Mouse (Mus musculus) v-Abl transformed pro-B cells (cell line): Measurements from ENCODE around the gene Snrk.
"Not testable (repeated sequence)": the region's sequence is repeated elsewhere in the genome, so short reads cannot be mapped to it uniquely, and the experiment has no call there.

Source experiments
- in situ Hi-C, 2 experiments: fragments of 400-800 bp; cut with MboI; formaldehyde crosslinking; loops; one replicate each; pipeline ENCODE4 v1.15.1; 2025; ENCODE audit not compliant: unreplicated experiment in 2 of 2

The Snrk gene

DNA sequence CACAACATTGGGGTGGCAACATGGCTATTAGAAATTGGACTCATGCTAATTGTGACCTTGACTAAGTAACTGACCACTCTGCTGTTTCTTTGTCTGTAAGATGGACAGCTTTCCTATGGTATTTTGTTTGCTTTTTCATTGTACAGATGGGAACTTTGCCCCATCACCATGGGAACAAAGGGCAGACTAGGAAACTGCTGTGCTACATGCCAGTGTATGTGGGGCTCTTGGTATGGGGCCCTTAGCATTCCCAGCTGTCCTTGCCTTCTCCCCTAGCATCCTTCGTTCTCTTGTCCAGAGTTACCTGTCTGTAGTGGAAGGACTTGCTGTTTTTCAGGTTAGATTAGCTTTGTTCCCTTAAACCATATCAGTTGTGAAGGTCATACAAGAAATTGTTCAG, 20.9 kb downstream of the Snrk start:
- in situ Hi-C loops: no loop called here

DNA sequence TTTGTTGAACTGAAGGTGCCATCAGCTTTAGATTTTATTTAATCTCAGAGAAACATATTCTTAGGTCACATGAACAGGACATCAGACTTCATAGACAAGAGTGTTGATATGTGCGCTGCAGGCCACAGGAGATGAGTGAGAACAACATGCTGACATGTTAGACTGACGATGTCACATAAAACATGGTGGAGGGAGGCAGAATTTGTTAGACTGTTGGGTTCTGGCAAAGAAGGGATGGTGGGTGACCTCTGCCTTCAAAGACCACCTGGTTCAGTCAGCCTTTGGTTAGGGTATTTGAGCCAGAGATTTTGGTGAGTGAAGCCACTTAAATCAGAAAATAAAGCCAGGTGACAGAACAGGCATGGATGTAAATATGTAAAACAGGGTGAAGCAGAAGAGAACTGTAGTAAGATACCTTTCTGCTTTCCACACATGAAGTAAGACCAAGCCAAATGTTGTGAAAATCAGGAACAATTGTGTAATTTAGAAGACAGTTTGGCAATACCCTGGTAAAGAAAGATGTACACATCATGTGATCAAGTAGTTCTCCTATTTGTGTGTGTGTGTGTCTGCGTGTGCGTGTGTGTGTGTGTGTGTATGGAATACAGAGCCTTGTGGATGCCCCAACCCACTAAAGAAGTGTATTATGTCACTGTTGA, 21.4 kb downstream of the Snrk start:
- in situ Hi-C loops: no loop called here

DNA sequence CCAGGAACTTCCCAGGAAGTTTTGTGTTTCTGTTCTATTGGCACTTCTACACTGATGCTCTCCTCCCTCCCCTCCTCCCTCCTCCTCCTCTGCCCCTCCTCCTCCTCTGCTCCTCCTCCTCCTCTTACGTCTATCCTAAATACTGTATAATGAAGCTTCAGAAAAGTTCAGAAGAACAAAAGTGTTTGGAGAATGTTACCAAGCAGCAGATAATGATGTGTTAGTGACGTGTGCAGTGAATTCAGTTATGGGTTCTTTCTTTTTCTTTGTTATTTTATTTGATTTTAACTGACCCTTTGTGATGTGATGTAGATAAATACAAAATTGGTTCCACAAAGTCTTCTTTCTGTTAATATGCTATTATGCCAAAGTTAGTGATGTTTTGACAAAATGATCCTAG, 22.2 kb downstream of the Snrk start:
- in situ Hi-C loops: no loop called here

DNA sequence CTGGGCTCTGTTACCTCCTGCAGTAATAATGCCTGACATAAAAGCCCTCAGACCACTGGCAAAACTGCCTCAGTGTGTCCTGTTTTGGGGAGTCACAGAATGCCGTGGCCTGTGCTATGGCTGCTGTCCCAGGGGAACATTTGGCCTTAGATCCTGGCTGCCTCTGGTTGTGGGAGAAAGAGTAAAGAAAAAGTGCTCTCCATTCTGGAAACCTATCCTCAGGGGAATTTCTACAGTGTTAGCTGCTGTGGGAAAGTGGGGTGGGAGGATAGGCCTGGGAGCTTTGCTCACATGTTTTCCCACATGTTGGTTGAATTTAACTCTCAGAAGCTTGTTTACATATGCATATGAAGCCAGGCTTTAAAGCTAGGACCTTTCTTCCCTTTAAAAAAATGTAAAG, 26.2 kb downstream of the Snrk start:
- in situ Hi-C loops: no loop called here

DNA sequence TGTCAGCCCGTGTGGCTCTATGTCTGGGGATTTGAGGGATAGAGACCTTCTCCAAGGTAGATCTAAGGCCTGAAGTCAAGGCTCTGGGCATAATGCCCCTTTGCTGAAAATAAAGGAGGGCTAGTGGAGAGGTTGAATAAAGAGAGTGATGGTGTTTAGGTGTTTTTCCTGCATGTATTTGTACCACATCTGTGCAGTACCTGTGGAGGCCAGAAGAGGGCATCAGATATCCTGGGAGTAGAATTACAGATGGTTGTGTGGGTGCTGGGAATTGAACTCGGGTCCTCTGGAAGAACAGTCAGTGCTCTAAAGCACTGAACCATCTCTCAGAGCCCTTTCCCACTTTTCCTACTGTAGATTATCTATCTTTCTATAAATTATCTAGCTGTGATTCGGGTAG, 27.7 kb downstream of the Snrk start:
- in situ Hi-C loops: no loop called here

DNA sequence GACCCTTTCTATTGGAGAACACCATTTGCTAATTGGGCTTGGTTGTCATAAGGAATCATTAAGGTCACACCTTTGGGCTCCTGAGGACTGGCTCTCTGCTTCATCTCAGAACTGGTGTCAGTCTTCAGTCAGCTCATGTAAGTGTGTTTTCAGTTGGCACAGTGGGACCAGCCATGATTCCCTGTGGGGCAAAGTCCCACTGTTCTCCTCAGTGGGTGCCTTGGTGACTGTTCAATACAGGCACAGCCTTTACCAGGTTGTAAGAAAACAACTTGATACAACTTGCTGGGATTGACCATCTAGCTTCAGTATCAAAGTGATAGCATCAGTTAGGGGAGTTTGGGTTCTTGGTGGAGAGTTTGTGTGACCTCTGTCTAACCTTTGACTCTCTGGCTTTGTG, 28.6 kb downstream of the Snrk start:
- in situ Hi-C loops: no loop called here

DNA sequence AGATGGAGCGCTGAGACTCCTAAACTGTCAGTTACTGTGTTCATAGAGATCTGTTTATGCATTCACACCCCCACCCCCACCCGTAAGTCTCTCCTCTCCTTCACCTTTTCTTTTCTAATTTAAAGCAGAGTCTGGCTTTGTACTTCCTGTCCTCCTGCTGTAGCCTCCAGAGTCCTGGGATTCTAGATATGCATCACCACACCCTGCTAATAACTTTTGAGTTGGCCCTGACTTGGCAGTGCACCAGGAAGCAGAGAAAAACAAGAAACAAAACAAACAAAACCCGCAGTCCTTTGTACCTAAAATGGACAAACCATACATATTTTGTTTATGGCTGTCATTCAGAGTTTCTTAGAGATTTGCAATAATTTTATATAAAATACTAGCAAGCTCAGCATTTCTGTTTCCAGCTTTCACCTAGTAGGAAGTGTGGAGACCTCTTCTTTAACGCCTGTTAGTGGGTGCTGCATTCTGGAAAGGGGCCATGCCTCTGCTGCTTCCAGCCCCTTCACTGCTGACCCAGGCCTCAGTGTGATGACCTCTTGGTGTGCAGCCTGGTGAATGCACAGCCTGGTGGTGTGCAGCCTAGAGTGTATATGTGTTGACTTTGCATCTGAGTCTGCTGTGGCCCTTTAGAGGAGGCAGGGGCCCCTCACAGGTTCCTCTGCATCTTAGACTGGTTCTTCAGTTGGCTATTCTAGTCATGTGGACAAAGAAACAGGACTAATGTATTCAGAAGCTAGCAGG, 29.2 kb downstream of the Snrk start:
- in situ Hi-C loops: no loop called here

DNA sequence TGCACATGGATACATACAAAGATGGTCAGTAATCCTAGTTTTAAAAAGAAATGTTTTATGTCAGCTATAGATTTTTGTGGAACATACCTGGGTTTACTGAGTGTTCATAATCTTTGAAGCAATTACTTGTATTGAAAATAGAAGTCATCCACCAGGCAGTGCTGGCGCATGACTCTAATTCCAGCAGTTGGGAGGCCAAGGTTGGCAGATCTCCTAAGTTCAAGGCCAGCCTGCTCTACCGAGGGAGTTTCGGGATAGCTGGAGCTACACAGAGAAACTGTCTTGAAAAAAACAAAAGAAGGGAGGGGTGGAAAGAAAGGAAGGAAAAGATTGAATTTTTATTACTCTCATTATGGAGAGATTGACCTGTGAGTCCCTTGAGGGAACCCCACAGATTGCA, 31.3 kb downstream of the Snrk start:
- in situ Hi-C loops: no loop called here

DNA sequence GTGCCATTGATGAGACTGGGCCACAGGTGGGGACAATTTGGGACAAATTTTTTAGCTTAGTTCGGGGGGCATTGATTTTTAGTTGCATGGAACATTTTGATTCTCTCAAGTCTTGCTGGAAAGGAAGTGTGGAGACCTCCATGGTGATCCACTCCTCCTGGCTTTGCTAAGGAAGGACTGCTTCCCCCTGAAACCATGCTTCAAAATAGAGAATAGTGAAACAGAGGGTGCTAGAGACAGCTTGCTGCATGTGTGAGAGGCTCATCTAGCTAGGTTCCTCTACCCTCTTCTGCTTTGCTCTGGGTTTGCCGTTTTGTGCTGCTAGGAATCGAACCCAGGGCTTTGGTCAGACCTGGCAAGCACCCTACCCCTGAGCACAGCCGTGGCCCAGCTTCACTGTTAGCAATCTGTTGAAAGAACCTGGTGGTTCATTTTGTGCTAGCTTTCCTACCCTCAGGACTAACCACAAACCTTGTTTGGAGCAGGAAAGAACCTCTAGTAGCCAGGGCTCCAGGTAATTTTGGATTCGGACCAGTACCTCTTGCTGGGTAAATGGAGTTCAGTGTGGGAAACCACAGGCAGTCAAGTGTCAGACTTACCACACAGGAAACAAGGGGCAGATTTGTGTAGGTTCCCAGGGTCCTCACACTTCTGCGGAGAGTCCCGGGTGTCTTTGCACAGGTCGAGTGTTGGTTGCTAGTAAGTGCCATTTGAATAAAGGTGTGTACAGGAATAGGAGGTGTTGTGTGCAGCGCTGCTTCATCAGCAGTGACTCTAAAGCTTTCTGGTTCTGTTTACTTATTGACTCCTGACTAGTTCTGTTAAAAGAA, 33.1 kb downstream of the Snrk start:
- in situ Hi-C loops: no loop called here

DNA sequence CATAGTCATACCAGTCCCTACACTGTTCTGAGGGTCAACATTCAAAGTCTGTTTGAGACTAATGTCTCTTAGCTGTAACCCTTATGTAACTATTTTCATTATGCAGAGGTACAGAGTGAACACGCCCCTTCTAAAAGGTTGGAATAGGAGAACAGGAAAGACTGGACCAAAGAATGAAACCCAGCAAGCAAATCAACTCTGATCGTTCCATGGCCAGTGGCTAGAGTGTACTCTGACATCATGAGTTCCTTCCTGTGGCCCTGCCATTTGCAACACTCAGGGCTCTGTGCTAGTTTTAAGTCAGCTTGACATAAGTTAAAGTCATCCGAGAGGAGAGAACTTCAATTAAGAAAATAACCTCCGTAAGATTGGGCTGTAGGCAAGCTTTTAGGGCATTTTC, 35.0 kb downstream of the Snrk start:
- in situ Hi-C loops: no loop called here

DNA sequence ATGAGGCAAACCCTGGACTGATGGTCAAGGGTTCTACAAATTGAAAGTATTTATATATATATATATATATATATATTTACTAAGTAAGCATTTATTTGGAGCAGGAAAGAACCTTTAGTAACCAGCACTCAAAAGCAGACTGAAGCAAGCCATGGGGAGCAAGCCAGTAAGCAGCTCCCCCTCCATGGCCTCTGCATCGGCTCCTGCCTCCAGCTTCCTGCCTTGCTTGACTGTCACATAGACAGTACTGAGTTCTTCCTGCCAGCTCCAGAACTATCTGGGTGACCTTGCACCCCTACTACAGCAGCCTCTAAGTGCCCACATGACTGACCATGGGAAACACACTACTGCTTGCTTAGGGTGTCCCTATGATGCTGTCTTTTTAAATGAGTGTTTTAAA, 35.4 kb downstream of the Snrk start:
- in situ Hi-C loops: no loop called here

DNA sequence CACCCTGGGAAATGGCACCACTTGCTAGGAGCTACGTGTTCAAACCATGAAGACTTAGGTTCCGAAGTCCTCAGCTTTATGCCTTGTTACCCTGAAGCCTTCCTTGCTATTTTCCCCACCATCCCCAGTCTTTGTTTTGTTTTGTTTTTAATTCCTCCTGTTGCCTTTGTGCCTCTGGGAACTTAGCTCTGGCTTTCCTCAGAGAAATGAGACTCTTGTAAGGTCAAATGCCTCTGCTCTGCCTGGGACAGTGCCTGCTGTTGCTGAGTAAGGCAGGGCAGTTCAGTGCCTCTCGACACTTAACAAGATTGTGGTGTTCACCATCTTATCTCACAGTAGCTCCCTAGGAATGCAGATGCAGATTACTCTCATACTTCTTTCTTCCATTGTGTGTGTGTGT, 36.4 kb downstream of the Snrk start:
- in situ Hi-C loops: no loop called here

DNA sequence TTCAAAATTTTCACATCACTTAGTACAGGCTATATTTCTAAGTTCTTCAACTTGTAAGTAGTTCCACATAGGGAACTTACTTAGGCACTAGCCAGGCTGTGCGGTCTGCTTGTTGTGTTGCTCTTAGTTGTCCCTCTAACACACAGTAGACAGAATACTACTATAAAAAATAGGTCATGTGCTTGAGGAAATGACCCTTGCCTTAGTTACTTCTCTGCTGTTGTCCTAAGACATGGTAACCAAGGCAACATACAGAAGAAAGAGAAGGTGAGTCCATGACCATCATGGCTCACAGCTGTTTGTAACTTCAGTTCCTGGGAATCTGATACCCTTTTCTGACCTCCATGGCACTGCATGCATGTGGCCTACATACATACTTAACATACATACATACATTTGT, 38.1 kb downstream of the Snrk start:
- in situ Hi-C loops: no loop called here

DNA sequence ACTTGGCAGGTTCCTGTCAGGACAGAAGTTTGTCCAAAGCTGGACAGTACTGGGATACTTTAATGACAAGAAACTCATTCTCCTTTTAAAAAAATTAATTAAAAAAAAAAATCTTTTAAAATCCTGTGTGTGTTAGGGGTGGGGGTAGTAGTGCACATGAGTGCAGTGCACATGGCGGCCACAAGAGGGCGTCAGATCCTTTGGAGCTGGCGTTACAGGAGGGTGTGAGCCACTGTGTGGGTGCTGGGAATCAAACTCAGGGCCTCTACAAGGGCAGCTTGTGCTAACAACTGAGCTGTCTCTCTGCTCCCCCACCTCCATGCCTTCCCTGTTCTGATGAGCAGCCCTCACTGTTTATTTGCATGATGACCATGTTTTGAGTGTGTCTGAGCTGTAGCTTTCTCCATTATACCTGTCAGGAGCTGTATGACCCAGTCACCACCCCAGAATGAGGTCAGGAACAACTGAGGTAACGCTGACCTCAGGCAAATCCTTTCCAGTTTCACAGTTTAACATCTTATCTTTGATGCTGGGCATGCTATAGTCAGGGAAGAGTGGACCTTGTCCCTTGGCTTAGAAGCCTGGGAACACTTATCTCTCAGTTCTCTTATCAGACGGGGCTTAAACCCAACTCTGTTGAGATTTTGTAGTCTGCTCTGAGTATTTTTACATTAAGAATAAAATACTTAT, 39.5 kb downstream of the Snrk start:
- in situ Hi-C loops: no loop called here

DNA sequence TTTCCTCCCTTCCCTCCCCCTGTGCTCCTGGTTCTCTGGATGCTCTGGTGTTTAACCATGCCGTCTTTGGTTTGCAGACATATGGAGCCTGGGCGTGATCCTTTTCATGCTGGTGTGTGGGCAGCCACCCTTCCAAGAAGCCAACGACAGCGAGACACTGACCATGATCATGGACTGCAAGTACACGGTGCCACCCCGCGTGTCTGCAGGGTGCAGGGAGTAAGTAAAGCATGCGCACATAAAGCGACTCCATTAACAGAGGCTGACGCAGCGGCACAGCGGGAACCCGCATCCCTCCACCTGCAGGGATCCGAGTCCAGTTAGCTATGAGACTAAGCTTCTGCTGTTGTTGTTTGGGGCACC, 40.0 kb downstream of the Snrk start:
- in situ Hi-C loops: no loop called here

DNA sequence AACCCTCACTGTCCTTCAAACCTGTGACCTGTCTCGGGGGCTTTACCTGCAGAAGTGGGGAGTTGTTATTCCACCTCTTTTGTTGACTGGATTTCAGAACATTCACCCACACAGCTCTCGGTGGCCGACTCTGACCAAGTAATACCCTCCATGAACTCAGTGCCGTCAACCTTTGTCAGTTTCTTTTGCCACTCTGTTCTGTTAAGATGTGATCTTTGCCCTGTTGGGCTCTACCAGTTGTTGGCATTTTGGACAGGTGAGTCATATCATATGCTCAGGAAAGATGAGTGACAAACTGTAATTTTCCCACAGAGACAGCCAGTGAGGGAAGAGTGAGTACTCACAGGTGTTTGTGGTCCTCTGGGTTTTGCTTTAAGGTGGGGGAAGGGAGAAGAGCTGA, 47.5 kb downstream of the Snrk start:
- in situ Hi-C loops: no loop called here

DNA sequence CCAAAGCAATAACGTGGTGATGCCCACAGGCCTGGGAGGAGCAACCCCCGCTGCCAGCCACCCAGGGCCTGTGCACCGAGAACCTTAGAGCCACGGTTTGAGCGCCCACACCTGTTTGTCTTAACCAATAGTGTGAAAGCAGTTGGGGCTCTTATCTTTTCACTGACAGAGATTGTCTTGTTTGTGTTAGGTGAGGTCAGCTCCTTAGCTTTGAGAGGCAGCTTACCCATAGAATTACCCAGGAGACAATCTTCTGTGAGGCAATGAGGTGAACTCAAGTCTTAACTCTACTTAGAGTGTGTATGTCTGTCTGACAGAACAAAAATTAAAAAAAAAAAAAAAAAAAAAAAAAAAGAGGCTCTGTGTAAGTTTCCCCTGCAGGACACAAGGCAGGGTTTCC, 50.7 kb downstream of the Snrk start:
- in situ Hi-C loops: not testable (repeated sequence)

DNA sequence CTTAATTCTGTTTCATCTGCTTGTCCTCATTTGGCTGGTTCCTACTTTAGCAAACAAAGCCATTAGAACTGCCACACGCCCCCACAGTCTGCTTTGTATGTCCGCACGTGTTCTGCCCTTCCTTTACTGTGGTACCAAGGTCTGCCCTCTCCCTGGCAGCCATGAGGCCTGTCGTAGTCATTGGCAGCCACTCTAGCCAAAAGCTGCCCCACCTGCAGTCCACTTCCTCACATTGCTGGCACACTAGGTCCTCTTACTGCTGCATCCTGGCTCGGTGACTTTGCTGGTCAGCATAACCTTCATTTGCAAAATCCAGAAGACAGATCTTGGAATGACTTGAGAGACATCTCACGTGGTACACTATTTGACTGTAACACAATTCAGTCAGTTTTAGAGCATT, 52.8 kb downstream of the Snrk start:
- in situ Hi-C loops: loop anchor here in 1 of 2 experiments (10.0 kb wide), 1 partner anchor 45 kb away; no protein-coding TSS in a partner anchor

DNA sequence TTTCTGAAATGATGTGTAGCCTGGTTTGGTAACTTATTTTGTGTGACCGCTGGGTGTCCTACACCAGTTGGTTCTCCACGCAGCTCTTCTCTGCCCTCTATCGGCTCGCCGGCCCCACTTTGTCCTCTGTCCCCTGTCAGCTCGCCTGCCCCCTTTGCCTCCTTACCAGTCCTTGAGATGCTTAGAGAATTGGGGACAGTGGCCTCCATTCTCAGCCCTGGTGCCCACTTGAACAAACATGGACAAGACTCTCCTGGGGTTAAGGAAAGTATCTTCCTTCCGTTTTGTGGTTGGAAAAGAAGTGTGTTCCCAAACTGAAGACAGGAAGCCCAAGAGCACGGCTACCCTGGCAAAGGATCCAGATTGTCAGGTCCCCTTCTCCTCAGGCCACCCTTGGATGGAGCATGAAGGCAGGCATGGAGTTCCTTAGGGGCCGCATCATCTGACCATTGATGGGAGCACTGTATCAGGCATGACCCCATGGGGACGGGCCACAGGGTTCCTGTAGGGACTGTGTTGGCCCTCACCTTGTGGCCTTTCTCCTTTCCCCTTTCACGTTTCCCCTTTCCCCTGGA, 55.6 kb downstream of the Snrk start:
- in situ Hi-C loops: loop anchor here in 1 of 2 experiments (10.0 kb wide), 1 partner anchor 48 kb away; no protein-coding TSS in a partner anchor

DNA sequence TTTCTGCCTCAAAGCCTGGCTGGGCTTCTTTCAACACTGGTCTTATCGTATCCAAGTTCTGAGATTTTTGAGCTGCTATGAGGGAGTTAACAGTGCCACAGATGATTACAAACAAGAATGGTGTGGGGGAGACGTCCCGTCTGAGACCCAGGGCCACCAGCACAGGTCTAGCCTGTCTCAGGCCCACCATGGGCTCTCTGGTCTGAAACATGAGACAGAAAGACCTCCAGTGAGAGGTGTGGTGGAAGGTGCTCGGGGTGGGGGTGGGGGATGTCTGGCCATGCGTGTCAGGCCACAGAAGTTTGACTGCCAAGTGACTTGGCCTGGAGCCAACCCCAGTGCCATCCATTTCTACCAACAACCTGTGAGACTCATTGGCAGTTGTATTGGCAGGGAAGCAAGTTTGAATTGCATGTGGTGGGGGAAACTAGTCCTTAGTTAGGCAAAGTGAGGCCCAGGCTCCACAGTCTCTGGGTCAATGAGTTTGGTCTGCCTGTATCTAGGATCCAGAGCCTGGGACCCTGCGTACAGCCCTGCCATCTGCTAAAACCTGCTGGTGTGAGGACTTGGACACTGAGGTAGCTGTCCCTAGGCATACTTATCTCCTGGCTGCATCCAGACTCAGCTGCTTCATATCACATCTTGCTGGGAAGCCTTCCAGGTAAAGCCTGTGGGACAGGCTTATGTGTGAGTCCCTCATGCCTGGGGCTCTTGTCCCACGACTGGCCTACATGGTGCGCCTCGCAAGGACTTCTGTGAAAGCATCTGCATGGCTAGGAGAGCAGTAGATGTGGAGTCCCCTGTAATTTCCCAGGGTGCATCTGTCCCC, 56.6 kb downstream of the Snrk start:
- in situ Hi-C loops: loop anchor here in 1 of 2 experiments (10.0 kb wide), 1 partner anchor 49 kb away; no protein-coding TSS in a partner anchor
